Mouse (Mus musculus) cerebellum, adult 9-11 months (tissue): ENCODE results near the gene Armc2.
"Not testable (repeated sequence)": the region's sequence is repeated elsewhere in the genome, so short reads cannot be mapped to it uniquely, and the experiment has no call there.

Experiments used
- DNase-seq: peaks from one replicate; pipeline ENCODE4 v3.0.0; 2022

The Armc2 gene

GRCm38 (mm10) chr10:41962725-41963124 lies 55.5 kb downstream of the Armc2 start:
- no peak for DNase-seq

DNA sequence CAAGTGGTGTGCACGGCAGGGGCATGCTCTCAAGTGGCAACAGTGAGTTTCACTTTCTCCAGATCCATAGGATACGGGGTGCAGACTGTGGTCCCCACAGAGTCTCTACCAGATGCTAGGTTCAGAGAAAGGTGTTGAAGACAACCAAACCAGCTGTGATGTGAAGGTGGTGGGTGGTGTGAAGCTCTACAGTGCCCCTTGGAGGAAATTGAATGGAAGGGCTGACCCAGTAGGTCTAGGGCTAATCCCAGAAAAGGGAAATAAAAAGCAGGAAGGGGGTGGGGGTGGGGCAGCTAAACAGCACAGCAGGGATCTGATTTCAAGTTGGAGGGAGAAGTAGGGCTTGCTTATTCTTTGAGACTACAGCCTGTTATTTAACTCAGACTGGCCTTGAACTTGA lies 58.4 kb downstream of the Armc2 start:
- DNase-seq = no peak

DNA sequence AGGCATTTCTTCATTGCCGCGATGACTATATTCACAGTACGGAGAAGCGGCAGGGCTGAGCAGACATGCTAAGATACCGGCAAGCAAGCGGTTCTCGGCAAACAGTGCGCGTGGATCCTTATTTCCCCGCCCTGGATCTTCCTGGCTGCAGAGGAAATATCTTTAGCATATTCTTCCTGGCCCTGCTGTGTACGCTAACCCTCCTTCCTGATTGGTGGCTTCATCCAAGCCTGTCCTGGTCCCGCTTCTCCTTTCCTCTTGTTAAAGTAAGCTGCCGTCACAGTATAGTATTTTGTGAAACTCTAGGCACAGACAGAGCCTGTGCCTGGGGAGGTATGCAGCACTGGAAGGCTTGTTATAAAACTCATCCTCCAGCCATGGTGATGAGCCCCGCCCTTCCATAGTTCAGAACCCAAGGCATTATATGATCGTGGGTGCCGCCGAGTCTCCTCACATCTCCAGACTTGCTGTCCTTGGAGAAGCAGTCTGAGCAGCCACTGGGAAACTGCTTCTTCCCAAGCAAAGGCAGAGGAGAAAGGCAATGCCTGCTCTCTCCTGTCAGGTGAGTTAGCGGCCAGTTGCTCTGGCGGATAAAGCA lies 59.5 kb downstream of the Armc2 start:
- no peak for DNase-seq

DNA sequence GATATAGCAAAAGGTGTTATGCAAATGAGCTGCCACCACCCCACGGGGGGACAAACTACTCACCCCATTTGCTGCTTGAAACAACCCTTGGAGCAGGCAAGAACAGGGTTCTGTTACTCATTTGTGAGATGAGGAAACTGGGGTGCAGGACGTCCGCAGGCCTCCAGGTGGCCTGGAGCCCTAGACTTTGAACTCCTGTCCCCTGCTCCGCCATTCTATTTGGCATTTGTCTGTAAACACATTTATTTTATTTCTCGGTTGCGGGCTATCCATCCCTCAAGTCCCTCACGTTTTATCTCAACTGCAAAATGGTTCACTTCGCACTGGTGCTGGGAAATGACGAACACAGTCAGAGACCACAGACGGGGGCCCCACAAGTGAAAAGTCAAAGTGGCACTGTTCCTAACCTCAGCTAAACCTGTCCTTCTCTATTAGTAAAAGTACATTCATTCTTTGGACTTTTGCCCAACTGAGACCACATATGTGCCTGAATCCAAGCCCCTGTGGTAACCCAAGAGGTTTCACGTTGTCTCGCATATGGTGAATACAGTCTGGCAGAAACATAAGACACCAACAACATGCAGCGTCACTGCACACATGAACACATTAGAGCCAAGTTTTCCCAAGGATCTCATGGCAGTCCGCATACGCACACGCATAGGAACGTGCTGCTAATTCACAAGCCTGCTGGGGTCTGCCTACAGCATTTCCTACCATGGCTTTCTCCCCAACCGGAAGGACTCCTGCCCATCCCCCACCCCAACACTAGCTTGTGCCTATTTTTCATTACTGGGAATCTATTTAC lies 60.6 kb downstream of the Armc2 start:
- no peak for DNase-seq

DNA sequence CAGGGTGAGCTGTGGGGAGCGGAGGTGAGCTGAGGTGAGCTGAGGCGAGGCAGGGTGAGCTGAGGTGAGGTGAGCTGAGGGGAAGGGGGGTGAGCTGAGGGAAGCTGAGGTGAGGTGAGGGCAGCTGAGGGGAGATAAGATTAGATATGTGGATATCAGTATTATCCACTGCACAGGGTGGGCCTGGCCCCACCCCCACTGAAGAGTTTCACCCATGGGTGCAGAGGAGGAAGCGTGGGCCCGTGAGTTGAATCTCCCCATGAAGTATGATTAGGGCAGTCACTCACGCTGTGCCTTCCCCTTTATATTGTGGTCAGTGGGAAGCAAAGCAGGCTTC lies 64.7 kb downstream of the Armc2 start:
- DNase-seq = no peak

GRCm38 (mm10) chr10:41952850-41953527 lies 65.3 kb downstream of the Armc2 start:
- no peak for DNase-seq

- not testable (repeated sequence) for DNase-seq
These were observed 65.9 kb downstream of the Armc2 start for GRCm38 (mm10) chr10:41952354-41952753.

- no peak for DNase-seq
These were observed 79.2 kb downstream of the Armc2 start for GRCm38 (mm10) chr10:41939090-41939489.

DNA sequence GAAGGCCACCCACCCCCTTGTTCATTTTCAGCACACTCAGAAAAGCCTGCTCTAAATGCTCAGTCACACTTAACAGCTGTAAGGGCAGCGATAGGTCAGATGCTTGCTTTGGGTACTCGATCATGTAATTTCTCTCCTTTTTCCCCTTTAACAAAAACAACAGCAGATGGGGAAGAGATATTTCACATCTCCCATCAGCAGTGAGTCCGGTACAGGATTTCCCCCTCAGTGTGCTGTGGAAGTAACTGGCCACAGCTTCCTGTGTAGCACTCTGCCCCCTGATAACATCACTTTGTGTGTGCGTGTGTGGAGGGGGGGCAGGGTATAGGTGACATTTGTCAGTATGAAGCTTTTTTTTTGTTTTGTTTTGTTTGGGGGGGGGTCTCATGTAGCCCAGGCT lies 81.1 kb downstream of the Armc2 start:
- no peak for DNase-seq

GRCm38 (mm10) chr10:41936100-41936499 lies 82.1 kb downstream of the Armc2 start:
- DNase-seq = peak; percentile 57

- peak; percentile 61 for DNase-seq
These were observed 82.8 kb downstream of the Armc2 start for GRCm38 (mm10) chr10:41935476-41935829.

DNA sequence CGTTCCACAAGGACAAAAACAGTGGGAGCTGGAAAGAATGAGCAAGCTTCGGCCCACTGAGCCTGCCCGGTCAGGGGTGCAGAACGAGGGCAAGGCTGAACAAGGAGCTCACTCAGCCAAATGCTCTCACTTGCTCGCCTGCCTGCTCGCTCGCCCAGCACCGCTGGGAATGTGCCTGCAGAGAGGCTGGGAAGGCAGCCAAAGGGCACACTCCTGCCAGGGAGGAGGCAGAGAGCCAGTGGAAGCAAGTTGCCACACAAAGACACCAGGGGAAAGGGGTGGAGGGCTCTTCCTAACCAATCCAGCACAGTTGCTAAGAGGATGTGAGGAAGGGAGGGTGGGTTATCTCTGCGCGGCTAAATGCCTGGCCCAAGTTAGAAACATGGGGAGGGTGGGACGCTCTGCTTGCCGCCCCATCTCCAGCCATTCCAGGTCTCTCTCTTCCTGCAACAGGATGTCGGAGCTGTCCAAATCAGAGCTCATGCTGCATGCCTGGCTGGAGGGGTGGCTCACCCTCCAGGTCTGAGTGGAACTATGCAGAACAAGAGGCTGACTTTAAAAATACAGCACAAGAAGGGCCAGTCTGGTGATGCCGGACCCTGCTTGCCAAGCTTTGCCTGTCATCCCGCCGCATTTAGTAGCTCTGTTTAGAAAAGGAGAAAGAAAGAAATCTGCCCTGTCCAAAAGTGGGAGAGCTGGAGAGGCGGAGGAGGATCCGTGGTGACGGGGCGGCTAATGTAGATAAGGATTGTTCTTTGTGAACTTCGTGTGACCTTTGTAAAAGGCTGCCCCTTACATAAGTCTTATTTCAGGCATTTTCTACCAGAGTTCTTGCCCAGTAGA lies 83.4 kb downstream of the Armc2 start:
- peak; percentile 96 for DNase-seq

DNA sequence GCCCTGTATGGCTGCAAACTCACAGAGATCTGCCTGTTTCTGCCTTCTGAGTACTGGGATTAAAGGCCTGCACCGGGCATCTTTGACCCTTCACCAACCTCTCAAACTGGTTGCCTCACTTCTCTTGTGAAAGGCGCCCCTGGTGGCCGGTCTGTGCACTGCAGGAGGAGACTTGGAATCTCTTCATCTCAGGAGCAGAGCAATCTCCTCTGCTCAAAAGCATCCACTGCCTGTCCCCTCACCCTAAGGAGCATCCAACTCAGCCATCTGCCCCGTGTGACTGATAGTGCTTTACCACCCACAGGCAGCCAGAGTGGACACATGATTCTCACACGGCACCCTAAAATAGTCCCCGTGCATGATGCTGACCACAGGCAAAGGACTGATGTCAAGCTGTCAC lies 84.7 kb downstream of the Armc2 start:
- peak; percentile 76 for DNase-seq

- DNase-seq = peak; percentile 38
These were observed 85.3 kb downstream of the Armc2 start for GRCm38 (mm10) chr10:41932943-41933342.

- DNase-seq = peak; percentile 93
These were observed 86.3 kb downstream of the Armc2 start for GRCm38 (mm10) chr10:41931962-41932361.

- DNase-seq = peak; percentile 44
These were observed 87.3 kb downstream of the Armc2 start for GRCm38 (mm10) chr10:41930966-41931365.

- DNase-seq = no peak
These were observed 91.5 kb downstream of the Armc2 start for GRCm38 (mm10) chr10:41926726-41927125.

DNA sequence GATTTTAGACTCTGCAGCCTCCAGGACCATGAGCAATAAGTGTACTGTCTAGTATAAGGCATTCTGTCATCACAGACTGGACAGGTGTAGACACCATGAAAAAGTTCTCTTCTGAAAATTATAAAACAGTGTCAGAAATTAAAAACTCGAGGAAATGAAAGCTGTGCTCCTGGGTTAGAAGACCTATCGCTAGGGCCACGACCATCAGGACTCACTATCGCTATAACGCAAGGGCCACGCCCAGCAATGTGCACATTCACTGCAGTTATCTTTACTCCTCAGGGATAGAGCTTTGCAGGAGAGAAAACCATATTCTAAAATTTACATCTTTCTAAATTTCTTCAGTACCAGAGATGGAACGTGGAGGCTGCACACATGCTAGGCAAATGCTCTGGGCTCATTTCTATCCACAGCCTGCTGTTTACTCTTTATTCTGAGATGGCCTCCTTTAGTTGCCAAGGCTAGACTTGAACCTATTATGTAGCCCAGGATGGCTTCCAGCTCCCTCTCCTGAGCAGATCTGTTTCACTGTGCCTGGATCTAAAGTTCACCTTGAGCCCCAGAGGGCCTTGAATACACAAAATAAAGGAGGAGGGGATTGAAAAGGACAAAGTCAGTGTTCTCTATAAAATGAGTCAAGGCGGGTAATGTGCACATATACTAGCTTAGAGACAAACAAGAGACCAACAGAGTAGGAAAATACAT lies 105.8 kb downstream of the Armc2 start:
- DNase-seq = no peak

DNA sequence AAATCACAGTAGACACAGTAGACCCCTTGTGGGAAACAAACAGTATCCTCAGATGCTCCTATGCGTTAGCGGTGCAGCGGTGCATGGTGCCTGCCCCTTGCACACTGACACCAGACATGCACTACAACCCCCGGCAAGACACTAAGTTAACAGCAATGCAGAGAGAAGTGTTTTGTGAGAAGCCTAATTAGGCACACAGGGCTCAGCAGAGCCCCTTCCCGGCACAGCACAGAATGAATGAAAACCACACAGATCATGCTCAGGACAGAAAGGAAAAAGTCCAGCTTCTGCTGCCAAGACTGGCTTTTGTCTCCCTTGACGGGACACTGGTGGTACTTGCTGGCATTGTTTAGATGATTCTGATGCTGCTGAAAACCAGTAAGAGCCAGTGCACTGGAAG lies 109.3 kb downstream of the Armc2 start:
- DNase-seq = no peak

- no peak for DNase-seq
These were observed 110.3 kb downstream of the Armc2 start for GRCm38 (mm10) chr10:41907950-41908349.

DNA sequence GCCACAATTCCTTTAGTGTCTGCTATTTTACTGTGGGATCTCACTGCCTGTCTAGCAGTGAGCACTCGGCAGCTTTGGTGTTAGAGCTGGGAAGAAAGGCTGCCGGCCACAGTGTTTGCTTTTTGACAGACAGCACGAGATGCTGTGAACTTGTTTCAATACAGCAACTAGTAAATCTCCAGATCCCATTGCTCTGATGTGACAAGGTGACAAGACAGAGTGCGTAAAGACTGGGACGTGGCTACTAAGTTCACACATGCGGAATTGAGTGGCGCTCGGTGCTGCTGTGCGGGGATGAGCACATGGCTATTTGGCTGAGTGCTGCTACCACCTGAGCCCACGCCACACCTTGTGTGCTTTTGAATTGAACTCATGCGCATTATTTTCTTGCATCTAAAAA lies 110.8 kb downstream of the Armc2 start:
- DNase-seq = no peak

GRCm38 (mm10) chr10:41901864-41902263 lies 116.4 kb downstream of the Armc2 start:
- DNase-seq = peak; percentile 78

DNA sequence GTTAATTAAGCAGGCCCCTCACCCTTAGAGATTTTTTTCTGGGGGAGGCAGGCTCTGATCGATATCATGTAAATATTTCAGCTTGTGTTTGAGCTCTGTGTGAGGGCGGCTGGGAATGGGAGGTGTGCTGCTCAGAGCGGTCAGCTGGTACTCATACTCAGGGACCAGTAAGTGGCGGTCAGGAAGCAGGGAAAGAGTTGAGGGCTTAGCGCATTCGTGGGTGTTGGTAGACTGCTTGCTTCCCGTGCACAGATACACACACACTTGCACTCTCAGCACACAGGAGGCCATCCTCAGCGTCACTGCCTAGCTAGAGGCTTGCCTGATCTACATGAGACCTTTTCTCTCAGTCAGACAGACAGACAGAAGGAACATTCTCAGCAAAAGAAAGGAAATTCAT lies 116.8 kb downstream of the Armc2 start:
- DNase-seq = no peak
